8 mouse cellular contexts compared by ENCODE assay signal in genomic region chr12:31498936-31499313, GRCm38 (mm10). TPM values are rescaled to one million over a fixed set of nuclear protein-coding genes. Genes with fewer than 3 reads are reported as not detected.
DNase-seq lines count a peak whose midpoint lies in the region; ATAC-seq lines count a peak whose summit lies in the region.

No protein-coding gene starts in this region.

- H3K9me3 ChIP-seq in heart, embryonic 12.5 days (replicated peaks), result no peaks in the 10 kb centered on the region
- H3K9me3 ChIP-seq in hindbrain, embryonic 10.5 days, result no peaks in the 10 kb centered on the region

- WGBS in heart, embryonic 12.5 days, result under 1% methylated on average over 25 of the region's 25 CpGs
- 1% methylated on average over 25 of the region's 25 CpGs for WGBS in hindbrain, embryonic 10.5 days
- 0% methylated on average over 25 of the region's 25 CpGs for WGBS in macrophage (ENCODE audit: missing documents)

- H3K9ac ChIP-seq in heart, embryonic 12.5 days, result peak overlapping the region; percentile 86

- peak overlapping the region; percentile 95 for H3K4me2 ChIP-seq in heart, embryonic 12.5 days

- no peak for ATAC-seq in heart, embryonic 12.5 days (ENCODE audit: insufficient number of reproducible peaks, low FRiP score)

- H3K79me2 ChIP-seq in macrophage (ENCODE audit: inconsistent target), result peaks cover 54% of the 10 kb centered on the region

- peak overlapping the region; percentile 98 for H3K4me3 ChIP-seq in heart, embryonic 12.5 days
- H3K4me3 ChIP-seq in hindbrain, embryonic 10.5 days, result peak overlapping the region; percentile 92
- peak overlapping the region; percentile 93 for H3K4me3 ChIP-seq in macrophage (ENCODE audit: inconsistent target)

- peaks cover 16% of the 10 kb centered on the region for H3K4me1 ChIP-seq in heart, embryonic 12.5 days (replicated peaks)
- H3K4me1 ChIP-seq in hindbrain, embryonic 10.5 days (replicated peaks), result peaks cover 20% of the 10 kb centered on the region

- H3K27me3 ChIP-seq in heart, embryonic 12.5 days (replicated peaks), result no peaks in the 10 kb centered on the region
- H3K27me3 ChIP-seq in hindbrain, embryonic 10.5 days (ENCODE audit: insufficient read depth, poor library complexity, severe bottlenecking), result no peaks in the 10 kb centered on the region

- H3K27ac ChIP-seq in heart, embryonic 12.5 days (ENCODE audit: poor library complexity, severe bottlenecking), result peak overlapping the region; percentile 88; the same call in 1 of the 2 replicates
- peak overlapping the region; percentile 96 for H3K27ac ChIP-seq in hindbrain, embryonic 10.5 days
- H3K27ac ChIP-seq in macrophage, result peak overlapping the region; percentile 80

- H3K36me3 ChIP-seq in heart, embryonic 12.5 days, result peaks cover 6% of the 10 kb centered on the region
- peaks cover 7% of the 10 kb centered on the region for H3K36me3 ChIP-seq in hindbrain, embryonic 10.5 days
- H3K36me3 ChIP-seq in macrophage (ENCODE audit: inconsistent target), result peaks cover 7% of the 10 kb centered on the region

- DNase-seq in heart, postnatal 25 days (ENCODE audit: low spot score), result no peak
- peak; percentile 17 for DNase-seq in MEL-GATA-1-ER (ENCODE audit: extremely low read depth, low read depth)
- DNase-seq in hindbrain, embryonic 10.5 days (ENCODE audit: low spot score), result no peak
- DNase-seq in left cerebral cortex, adult 18-20 months (ENCODE audit: low spot score in 2 of 2), result no peak
- DNase-seq in thymus, postnatal 4 days, result no peak
- DNase-seq in adrenal gland, postnatal 14 days, result no peak

- intact Hi-C loops in heart, postnatal 25 days (cut with DNase I), result loop anchor here (5.0 kb wide), 1 partner anchor 153 kb away; the partner anchor contains the start of genes Cog5 and Dus4l

RNA-seq across cellular contexts. Expression of gene Cbll1, which starts 0.5 kb away (rescaled TPM):
- polyA plus RNA-seq in heart, embryonic 12.5 days (2016; fragmentation: Nextera tagmentation; extraction: Ambion mirVana), result 10.7 and 11.3 TPM in 2 replicates
- total RNA-seq in heart, postnatal 25 days (2021), result 10 to 100 TPM; 10.1 to 11.1 TPM
- 17.7 and 18.1 TPM in 2 replicates for polyA plus RNA-seq in hindbrain, embryonic 10.5 days (2016; fragmentation: Nextera tagmentation; extraction: Ambion mirVana)
- 10 to 100 TPM in 15 of 26 experiments, 1 to 10 TPM in 11; 3.6 to 17.6 (median 10.8) TPM for total RNA-seq in macrophage (2018; cell fraction: chromatin; rRNA removed)
- total RNA-seq in macrophage (2018; cell fraction: cytosol; rRNA removed), result 10 to 100 TPM in 25 of 26 experiments, 1 to 10 TPM in 1; 9.8 to 20.2 (median 16.0) TPM
- 10 to 100 TPM in 17 of 26 experiments, 1 to 10 TPM in 9; 5.2 to 26.0 (median 13.4) TPM for total RNA-seq in macrophage (2018; cell fraction: nucleus; rRNA removed)
- polyA plus RNA-seq in macrophage (2018), result 10.6 to 23.4 TPM (median 11.5 TPM) in 3 replicates
- total RNA-seq in left cerebral cortex, adult 18-20 months (2021), result 10 to 100 TPM; 22.9 to 24.1 TPM
- total RNA-seq in adrenal gland, postnatal 14 days (2021), result 15.9 and 17.0 TPM in 2 replicates
